Mouse (Mus musculus) ovary, postnatal 36 days (tissue): ENCODE measurements around the gene Rgs14.
A peak's percentile ranks its signal among the peaks of the same experiment; 100 is the strongest.

Experiments used
- DNase-seq: peaks from one replicate; pipeline ENCODE4 v3.0.0; 2022; ENCODE audit warnings: low spot score, mixed read lengths

The Rgs14 gene

GRCm38 (mm10) chr13:55346745-55347144 is 22.8 kb upstream of the Rgs14 start:
- no peak for DNase-seq

GRCm38 (mm10) chr13:55361145-55361544 is 8.4 kb upstream of the Rgs14 start:
- no peak for DNase-seq

- no peak for DNase-seq
Observed at GRCm38 (mm10) chr13:55361974-55362452, 7.5 kb upstream of the Rgs14 start.

GRCm38 (mm10) chr13:55362453-55363060 is 7.0 kb upstream of the Rgs14 start, which contains the start of gene Lman2:
TSS of gene Lman2 (minus strand) at chr13:55362783.
- DNase-seq, result peak; percentile 93

GRCm38 (mm10) chr13:55368401-55368800 is 1.1 kb upstream of the Rgs14 start:
- no peak for DNase-seq

GRCm38 (mm10) chr13:55370234-55370633 is 702 bp downstream of the Rgs14 start:
- DNase-seq, result no peak

GRCm38 (mm10) chr13:55371007-55371681 is 1.6 kb downstream of the Rgs14 start:
- DNase-seq, result no peak

- DNase-seq, result no peak
Observed at GRCm38 (mm10) chr13:55371740-55372139, 2.2 kb downstream of the Rgs14 start.

- DNase-seq, result no peak
Observed at GRCm38 (mm10) chr13:55374206-55374924, 4.8 kb downstream of the Rgs14 start.

GRCm38 (mm10) chr13:55375877-55376276 is 6.3 kb downstream of the Rgs14 start:
- DNase-seq, result no peak

GRCm38 (mm10) chr13:55378907-55379580 is 9.5 kb downstream of the Rgs14 start:
- DNase-seq, result no peak

- no peak for DNase-seq
Observed at GRCm38 (mm10) chr13:55381790-55382189, 12.3 kb downstream of the Rgs14 start.

GRCm38 (mm10) chr13:55390644-55391043 is 21.1 kb downstream of the Rgs14 start:
- no peak for DNase-seq

GRCm38 (mm10) chr13:55391626-55392029 is 22.1 kb downstream of the Rgs14 start:
- DNase-seq, result no peak

- DNase-seq, result no peak
Observed at GRCm38 (mm10) chr13:55392933-55393332, 23.4 kb downstream of the Rgs14 start.

GRCm38 (mm10) chr13:55398088-55398487 is 28.6 kb downstream of the Rgs14 start, which contains the start of gene Slc34a1:
TSS of gene Slc34a1 (plus strand) at chr13:55398187.
- no peak for DNase-seq

GRCm38 (mm10) chr13:55399300-55400038 is 29.9 kb downstream of the Rgs14 start:
- no peak for DNase-seq

GRCm38 (mm10) chr13:55400039-55400346 is 30.5 kb downstream of the Rgs14 start:
- DNase-seq, result no peak

- no peak for DNase-seq
Observed at GRCm38 (mm10) chr13:55403266-55403665, 33.7 kb downstream of the Rgs14 start.

GRCm38 (mm10) chr13:55403935-55404852 is 34.7 kb downstream of the Rgs14 start:
- DNase-seq, result no peak
